Mouse (Mus musculus) T-helper 2 cell (primary cell): Measurements from ENCODE around the gene Lrguk.

Experiments used
- in situ Hi-C: fragments of 300-600 bp; cut with MboI, MseI; formaldehyde crosslinking; loops from one replicate; pipeline ENCODE4 v1.15.1; 2025; ENCODE audit warnings: high pct_unique_total_duplicates

Gene Lrguk

DNA sequence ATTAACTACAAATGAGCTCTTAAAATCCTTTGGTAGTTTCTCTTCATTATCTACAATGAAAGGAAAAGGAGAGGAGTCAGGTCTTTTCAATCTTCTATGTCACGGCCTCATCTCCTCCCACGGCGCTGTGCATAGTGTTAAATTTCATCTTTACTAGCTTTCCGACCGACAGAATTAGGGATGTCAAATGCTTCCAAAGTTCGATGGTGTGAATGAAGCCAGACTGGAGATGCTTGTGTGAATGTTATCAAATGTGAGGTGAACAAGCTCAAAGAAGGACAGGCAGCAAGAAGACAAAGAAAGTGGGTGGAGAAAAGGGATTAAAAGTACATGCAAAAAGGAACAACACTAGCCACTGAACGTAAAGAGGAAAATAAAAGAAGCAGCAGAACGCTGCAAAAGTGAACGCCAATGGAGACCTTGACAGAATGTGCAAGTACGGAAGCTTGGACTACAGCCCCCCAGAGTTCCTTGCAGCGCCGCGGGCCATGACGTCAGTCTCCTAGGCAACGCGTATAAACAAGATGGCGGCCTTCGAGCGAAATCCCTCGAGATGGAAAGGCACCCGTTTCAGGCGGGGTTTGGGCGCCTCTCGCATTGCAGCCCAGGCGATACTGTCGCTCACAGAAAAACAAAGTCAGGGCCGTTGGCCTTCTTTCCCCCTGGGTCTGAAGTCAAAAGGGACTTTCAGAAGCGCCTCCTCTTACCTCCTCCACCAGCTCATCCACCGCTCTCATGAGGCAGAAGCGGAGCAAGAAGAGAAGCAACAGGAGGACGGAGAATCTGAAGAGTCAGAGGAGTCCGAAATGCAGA, at the start of gene Lrguk:
Lrguk (plus strand) TSS at position 516 of the 813 bp plus-strand sequence.
- in situ Hi-C loops, result no loop called here

- in situ Hi-C loops, result no loop called here
Observed at GRCm38 (mm10) chr6:33982709-33983108, 46.5 kb upstream of the Lrguk start.

DNA sequence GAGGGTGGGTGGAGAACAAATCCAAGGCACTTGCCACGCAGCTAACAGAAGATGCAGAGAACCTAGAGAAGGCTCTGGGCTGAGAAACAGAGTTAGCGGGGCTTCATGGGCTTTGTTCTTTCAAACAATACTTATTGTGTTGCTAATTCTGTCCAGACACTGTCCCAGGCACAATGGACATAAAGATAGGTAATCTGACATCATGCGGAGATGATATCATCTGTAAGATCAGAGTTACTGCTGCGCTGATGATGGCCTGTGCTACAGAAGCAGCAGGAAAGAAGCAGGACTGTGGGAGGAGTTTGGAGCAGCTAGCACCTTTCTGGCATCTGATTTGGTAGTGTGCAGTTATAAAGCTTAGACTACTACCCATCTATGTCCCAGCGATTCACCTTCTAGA, 42.1 kb upstream of the Lrguk start:
- in situ Hi-C loops, result no loop called here

DNA sequence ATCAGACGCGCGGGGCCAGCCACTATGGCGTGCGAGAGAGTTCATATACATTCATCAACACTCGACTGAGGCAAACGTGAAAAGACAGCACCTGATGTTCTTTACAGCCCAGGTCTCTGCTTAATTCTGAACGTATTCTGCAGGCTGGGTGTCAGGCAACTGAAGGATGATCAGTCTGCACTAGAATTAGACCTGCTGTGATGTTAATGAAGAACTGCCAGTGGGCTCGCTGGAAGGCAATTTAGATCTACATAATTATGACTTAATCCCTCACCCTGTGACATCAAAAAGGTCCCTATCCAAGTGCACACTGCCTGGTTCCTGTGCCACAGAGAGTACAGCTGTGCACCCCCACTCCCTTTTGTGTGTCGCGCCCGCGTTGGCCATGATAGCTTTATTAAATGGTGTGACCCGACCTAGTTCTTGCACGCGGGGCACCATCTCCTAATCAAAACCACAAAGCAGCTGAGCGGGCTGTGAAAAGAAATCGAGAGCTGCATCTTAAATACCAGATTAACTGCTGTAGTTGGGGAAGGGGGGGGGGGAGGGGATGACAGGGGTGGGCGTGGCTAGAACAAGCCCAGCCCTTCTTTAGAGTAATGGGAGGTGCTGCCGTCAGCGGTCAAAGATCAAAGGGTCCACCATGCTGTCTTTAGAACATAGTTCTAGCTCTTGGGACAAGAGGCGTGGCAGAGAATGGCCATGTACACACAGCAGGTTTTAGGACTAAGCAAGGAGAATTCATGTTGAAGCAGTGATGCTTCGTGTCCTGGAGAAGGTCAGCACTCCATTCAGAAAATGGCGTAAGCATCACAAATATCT, 36.8 kb upstream of the Lrguk start:
- in situ Hi-C loops, result no loop called here

- in situ Hi-C loops, result no loop called here
Observed at GRCm38 (mm10) chr6:33993842-33994241, 35.4 kb upstream of the Lrguk start.

GRCm38 (mm10) chr6:33998590-33998989, 30.7 kb upstream of the Lrguk start:
- in situ Hi-C loops, result no loop called here

DNA sequence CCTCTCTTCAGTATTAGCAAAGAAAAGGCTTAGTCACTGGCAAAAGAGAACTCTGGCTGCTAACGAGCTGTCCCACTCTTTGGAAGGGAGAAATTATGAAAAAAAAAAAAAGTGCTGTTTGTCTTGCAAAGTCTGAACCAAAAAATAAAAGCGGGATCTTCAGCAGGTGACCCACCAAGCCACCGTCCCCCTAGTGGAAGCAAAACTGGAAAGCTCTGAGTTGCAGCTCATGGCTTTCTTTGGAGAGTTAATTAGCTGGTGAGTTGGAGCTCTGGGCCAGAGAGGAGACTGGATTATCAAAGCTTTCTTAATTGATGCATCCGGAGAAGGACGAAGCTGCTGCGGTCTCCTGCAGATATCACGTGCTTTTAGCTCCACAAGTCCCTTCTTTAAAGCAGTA, 29.7 kb upstream of the Lrguk start:
- in situ Hi-C loops, result no loop called here

DNA sequence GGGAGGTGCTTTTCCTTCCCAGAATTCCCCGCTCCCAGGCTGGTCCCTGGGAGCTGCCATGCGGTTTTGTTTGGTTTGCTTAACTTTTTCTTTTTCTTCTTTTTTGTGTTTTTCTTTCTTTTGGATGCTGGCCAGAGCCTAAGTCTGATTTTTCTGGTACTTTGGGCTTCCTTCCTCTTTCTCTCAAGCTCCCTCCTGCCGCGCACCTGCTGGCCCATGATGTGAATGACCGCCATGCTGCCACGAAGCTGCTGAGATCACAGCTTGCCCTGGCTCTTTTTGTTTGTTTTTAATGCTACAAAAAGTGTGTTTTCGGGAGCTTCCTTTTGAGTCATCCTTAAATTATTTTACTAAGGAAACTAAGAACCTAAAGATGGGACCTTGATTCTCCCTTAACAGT, 28.6 kb upstream of the Lrguk start:
- in situ Hi-C loops, result loop anchor here (10.0 kb wide), 1 partner anchor 1564 kb away; no protein-coding TSS in a partner anchor

DNA sequence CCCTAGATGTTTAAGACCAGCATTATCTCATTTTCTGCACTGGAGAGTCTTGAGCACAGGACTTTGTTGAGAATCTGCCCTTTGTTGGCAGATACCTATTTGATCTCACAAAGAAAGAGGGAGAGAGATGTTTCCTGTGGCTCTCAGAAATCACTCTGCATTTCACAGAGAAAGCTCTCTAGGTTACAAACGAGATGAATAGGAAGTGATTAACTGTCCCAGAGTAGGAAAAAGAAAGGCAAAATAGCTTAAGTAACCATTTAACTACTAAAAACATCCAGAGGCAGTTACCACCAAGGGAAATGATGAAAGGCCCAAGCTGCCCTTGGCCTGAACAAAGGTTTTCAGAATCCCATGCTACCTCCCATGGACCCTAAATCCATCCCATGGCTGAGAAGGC, 26.2 kb upstream of the Lrguk start:
- in situ Hi-C loops, result loop anchor here (10.0 kb wide), 1 partner anchor 1562 kb away; no protein-coding TSS in a partner anchor

DNA sequence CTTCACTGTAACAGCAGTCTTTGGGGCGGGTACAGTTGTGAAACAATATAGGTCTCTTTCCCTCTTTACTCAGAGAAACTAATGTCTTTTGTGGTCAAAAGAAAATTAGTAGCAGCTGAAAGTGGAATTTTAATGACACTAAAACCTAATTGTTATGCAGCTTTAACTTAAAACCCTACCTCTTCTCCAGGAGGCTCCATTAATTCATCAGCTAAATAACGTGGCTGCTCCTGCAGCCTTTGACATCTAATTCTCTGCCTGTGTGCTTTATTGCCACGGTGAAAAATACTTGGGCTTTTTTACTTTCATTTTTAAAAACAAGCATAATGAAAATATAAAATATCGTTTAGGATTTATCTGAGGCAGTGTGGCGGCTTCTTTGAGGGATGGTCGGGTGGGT, 15.8 kb upstream of the Lrguk start:
- in situ Hi-C loops, result no loop called here

DNA sequence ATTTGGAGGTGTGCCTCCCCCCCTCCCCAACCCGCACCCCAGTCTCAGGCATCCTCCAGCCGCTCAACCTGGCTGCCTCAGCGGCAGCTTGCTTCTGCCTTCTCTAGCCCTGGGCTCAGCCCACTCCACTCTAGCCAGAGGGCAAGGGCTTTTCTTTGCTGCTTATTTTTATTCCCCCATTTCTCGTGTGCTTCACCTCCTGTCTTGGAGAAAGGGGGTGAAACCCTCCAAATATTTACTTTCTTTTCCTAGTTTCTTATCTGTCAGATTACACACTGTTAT, 439 bp downstream of the Lrguk start:
- in situ Hi-C loops, result no loop called here

DNA sequence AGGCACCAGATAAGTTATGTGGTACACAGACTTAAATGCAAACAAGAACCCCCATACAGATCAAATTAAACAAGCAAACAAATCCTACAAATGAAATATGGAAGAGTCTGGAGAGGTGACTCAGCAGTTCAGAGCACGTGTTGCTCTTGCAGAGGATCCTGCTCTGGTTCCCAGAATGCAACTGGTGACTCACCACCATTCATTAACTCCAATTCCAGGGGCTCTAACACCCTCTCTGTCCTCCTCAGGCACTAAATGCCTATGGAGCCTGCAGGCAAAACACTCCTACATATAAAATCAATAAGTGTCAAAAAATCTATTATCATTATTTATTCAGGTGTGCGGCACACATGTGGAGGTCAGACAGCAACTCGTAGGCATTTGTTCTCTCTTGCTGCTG, 4.8 kb downstream of the Lrguk start:
- in situ Hi-C loops, result no loop called here

DNA sequence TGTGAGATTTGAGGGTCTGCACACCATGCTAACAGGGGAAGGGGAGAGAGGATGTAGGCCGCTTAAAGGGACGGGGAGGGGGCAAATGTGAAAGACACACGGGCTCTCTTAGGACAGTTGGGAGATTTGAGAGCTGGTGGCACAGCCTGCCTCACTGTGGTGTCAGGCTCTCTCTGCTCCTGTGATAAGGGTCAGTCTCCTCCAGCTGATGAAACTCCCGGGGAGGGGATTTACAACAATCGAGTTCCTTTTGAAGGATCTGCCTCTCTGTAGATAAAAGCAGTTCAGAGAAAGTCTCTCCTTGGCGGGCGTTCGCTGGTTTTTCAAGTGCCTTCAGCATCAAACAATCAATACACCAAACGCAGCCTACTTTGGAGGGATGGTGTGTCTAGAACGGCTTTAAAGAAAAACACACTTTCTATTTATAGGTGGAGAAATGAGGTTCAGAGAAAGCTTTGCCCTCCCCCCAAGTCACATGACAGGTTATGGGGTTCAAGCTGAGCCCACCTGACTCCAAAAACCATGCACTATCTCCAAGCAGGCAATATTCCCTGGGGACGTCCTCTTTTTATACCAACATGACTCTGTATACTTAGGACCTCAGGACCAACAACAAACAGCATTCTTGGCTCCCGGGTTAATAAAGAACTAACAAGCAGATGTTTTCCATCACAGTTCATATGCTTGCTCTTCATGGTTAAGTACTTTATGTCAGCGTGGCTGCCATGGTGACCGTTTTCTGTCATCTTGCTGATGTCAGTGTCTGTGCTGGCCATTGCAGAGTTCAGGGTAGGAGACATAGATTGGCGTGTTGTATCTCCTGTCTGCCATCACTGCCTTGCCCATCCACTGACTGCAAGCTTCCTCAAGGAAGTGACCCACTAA, 5.6 kb downstream of the Lrguk start:
- in situ Hi-C loops, result no loop called here

GRCm38 (mm10) chr6:34040624-34041235, 11.5 kb downstream of the Lrguk start:
- in situ Hi-C loops, result no loop called here

DNA sequence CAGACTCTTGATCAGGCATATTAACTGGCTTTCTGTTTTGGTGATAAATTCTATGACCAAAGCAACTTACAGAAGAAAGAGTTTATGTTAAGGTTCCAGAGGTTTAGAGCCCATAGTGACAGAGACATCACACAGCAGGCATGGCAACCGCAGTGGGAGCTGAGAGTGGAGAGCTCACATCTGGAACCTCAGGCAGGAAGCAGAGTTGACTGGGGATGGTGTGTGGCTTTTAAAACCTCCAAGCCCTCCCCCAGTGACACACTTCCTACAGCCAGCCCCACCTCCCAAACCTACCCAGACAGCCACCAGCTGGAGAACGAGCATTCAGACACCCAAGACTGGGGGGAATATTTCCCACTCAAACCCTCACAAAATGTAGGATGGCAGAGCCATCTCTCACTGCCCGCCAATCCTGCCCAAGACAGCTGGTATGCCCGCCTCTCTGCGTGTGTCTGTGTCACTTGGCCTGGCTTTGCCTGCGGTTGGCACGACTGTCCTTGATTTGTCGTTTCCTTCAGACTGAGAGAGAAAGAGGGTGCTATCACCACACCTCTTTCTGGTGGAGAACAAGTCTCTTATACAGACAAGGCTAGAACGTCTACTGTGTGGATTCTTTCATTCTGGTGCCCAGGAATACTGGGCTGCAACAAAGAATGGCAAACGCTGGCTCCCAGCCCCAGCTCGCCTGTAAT, 12.5 kb downstream of the Lrguk start:
- in situ Hi-C loops, result no loop called here

DNA sequence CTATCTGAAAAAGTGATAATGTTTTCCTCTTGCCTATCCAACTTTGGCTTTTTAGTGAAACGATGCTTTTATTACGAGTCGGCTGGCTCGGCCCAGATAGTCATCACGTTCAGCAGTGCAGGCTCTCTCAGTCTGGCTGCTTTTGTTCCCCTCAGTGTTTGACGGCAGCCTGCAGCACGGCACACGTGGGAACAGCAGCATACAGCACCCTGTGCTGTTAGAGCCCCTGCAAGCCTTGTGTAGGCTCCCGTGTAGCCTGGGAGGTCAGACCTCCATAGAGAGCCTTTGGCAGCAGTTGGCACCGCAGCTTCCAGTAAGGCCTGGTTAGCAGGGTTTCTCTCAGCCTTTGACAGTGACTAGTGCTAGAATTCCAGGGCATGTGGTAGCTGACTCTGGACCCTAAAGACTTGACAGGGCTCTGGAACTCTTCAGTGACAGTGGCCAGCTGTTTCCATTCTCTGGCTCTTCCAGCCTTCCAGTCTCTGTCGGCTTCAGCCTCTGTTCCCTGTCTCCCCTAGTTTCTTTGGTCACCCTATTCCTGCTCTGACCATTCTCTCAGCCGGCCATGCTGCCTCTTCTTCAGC, 15.1 kb downstream of the Lrguk start:
- in situ Hi-C loops, result no loop called here

DNA sequence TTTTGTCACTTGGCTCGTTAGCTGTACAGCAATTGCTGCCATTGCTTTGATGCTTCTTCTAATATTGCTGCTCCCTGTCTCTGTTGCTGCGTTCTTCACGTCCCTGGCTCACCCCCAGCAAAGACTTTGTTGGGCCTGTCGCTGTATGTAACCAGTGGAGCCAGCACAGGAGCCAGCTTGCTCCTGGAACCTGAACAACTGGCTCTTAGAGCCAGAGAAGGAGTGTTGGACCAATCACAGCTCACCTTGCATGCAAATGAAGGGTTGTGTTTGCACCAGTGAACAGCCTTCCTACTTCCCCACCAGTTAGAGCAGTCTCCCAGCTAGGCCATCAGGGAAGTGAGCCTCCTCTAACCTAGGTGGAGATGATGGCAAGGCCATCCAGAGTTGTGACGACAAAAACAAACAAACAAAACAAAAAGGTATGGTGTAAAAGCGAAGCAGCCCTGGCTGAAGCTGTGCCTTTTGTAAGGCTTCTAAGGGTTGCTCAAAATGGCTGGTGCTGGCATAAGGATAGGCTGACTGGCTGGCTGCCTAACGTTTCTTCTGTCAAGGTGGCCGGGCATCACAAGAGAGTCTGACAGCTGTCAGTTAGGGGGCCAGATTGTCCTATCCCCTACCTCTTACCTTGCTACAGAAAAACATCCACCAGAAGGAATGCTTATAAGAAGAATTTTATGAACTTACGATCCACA, 15.7 kb downstream of the Lrguk start:
- in situ Hi-C loops, result no loop called here

- in situ Hi-C loops, result no loop called here
Observed at GRCm38 (mm10) chr6:34046551-34047186, 17.4 kb downstream of the Lrguk start.

- in situ Hi-C loops, result no loop called here
Observed at GRCm38 (mm10) chr6:34049433-34049832, 20.2 kb downstream of the Lrguk start.

GRCm38 (mm10) chr6:34059741-34060140, 30.5 kb downstream of the Lrguk start:
- in situ Hi-C loops, result no loop called here
